Mouse (Mus musculus): ENCODE measurements around the gene Spast.
"Not testable (repeated sequence)": the region's sequence is repeated elsewhere in the genome, so short reads cannot be mapped to it uniquely, and the experiment has no call there.

The Spast gene

GRCm38 (mm10) chr17:74328146-74328545 lies 10.6 kb upstream of the Spast start:
- not testable (repeated sequence) for DNase-seq

DNA sequence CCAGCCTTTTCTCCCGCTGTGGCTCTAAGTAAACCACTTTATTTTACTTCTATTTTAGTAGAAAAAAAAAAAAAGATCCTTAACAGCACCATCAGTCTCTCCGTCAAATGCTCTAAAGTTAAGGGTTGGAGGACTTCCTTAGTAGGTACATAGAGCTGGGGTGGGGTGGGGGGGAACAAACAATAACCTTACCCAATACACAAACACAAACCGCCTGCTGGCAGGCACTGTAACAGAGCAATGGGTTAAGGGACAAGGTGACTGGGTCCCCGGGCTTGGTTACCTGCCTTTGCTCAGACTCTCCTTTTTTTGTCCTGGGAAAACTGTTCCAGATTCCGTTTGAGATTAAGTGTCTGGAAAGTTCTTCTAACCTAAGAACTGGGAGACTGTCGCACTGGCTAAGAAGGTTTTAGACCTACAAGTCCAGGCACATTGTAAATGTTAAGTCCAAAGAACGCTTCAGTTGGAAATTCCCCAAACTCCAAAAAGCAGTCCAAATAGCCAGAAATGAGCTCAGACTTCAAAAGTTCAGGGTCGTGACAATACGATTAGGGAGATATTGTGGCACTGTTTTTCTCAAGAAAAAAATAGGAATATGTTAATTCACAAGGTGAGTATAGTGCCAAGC lies 7.6 kb upstream of the Spast start:
- DNase-seq, result no peak

DNA sequence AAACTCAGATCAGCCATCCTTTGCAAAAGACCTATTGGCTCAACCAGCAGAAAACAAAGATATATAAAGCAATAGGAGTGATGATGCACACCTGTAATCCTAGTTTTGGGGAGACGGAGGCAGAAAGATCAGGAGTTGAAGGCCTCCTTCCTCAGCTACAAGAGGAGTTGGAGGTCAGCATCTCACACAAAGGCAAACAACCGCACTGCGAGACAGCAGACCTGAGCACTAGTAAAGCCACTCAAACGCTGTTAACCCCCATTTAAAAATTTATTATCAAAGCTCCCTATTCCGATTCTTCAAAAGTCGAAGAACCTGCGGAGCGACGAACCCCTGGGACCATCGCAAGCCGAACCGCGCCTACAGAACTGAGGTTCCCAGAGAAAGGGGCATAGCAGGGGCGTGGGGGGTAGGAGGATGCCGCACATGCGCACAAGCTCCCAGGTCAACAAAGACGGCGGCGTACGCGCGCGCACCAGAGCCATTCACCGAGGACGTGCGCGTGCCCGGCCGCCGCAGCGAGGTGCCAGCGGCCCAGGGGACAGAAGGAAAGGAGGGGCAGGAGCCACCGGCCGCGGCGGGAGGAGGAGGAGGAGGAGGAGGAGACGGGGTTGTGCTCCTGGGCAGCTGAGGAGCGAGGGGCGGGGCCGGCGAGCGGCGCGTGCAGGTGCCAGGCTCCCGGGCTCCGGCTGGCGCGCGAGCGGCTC lies 409 bp upstream of the Spast start:
- DNase-seq, result peak; percentile 96

DNA sequence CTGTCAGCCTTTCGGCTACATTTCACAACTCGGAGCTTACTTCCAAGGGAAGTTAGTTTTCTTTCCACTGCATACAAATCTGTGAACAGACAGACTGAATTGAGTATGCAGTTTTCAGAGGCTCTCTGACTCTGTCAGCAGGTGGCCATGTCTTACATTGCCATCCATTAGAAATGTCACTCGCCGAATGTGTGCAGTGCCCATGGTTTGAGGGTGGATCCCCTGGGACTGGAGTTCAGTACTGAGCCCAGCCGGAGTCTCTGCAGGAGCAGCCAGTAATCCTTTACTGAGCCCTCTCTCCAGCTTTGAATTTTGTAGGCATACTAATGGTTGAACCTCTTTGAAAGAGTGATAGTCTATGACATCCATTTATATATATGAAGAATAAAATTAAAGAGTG lies 2.4 kb downstream of the Spast start:
- no peak for DNase-seq

DNA sequence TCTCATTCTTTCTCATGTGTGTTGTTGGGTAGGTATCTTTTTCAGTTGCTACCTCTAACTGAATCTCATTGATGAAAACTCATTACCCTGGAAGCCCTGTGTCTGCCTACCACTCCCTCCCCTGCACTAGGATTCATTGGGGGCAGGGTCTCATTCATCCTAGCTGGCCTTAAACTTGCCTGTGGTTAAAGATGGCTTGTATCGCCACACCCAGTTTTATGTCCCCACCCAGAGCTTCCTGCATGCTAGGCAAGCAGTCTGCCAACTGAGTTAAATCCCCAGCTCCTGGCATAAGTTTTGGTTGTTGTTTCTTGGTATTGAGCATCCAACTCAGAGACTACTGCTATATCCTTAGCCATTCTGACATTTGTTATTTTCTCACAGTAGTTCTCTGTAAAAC lies 24.8 kb downstream of the Spast start:
- DNase-seq, result no peak

DNA sequence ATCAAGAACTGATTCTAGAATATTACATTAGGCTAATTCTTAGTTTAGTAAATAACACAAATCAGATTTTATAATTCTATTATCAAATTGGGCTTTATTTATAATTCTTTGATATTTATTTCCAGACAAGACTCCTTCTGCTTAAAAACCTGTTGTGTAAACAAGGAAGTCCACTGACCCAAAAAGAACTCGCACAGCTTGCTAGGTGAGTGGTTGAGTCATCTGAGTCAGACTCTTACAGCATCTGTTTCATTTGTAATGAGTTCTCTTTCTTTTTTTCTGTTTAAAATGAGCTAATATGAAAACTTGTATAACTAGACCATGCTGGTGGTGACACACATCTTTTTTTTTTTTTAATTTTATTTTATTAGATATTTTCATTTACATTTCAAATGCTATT lies 38.1 kb downstream of the Spast start:
- no peak for DNase-seq

- no peak for DNase-seq
Measured at GRCm38 (mm10) chr17:74386657-74387056, 47.9 kb downstream of the Spast start.

- DNase-seq, result no peak
Measured at GRCm38 (mm10) chr17:74389847-74390246, 51.1 kb downstream of the Spast start.

DNA sequence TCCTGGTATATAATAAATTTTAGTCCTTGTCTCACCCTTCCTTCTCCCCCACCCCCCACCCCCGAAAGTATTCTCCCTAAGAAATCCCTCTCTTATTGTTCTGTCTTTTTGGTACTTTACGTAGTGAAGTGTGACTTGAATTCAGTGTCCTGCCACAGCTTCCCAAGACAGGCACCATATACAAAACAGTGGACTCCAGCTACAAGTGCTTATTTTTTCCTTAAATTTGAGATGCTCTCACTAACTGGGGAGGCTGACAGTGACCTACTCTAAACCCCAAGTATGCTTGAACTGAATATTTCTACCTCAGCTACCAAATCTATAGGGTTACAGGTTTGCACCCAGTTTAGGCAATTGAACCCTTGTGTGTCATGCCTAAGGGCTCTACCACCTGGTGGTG lies 55.6 kb downstream of the Spast start:
- DNase-seq, result no peak

DNA sequence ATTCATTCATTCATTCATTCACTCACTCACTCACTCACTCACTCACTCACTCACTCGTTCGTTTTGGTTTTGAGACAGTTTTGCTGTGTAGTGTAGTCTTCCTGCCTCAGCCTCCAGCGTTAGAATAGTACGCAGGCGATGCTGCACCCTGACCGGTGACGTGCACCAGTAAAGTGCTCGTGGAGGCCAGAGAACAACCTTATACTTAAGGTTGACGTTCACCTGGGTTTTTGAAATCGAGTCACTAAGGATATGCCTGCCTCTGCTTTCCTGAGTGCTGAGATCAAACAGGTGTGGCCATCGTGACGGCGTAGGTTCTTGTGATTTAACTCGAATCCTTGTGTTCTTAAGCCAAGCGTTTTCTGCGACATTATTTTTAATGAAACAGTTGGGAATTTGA lies 56.1 kb downstream of the Spast start:
- peak; percentile 12 for DNase-seq

GRCm38 (mm10) chr17:74395383-74396065 lies 56.7 kb downstream of the Spast start, which contains the start of gene Slc30a6:
Gene Slc30a6 (plus strand): TSS chr17:74395608.
- peak; percentile 98 for DNase-seq

DNA sequence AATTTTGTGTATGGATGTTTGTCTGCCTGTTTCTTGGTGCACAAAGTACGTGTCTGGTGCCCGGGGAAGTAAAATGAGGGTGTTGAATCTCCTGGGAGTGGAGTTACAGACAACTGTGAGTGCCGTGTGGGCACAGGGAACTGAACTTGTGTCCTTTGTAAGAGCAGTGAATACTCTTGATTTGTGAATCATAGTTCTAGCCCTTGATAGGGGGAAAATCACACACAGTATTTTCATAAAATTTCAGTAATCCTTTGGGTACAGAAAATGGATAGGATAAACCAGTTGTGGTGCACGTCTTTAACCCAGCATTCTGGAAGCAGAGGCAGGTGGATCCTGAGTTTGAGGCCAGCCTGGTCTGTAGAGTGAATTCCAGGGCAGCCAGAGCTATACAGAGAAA lies 58.0 kb downstream of the Spast start:
- DNase-seq, result no peak

- DNase-seq, result no peak
Measured at GRCm38 (mm10) chr17:74397173-74397572, 58.4 kb downstream of the Spast start.

- no peak for DNase-seq
Measured at GRCm38 (mm10) chr17:74402486-74403222, 63.9 kb downstream of the Spast start.

DNA sequence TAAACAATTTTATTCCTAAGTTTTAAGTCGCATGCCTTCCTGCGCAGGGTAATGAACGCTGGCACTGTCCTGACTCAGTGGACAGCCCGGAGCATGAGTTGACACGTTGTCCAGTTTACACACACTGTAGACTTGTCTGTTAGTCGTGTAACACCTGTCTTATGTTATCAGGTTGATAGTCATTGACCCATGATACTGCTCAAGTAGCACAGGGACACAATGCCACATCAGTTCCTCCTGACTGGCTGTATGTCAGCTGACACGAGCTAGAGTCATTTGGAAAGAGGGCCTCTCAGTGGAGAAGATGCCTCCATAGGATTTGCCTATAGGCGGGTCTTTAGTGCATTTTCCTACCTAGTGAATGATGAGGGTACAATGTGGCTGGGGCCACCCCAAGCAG lies 67.7 kb downstream of the Spast start:
- DNase-seq, result no peak

GRCm38 (mm10) chr17:74409722-74410121 lies 70.9 kb downstream of the Spast start:
- DNase-seq, result no peak

- DNase-seq, result no peak
Measured at GRCm38 (mm10) chr17:74413324-74413723, 74.5 kb downstream of the Spast start.

DNA sequence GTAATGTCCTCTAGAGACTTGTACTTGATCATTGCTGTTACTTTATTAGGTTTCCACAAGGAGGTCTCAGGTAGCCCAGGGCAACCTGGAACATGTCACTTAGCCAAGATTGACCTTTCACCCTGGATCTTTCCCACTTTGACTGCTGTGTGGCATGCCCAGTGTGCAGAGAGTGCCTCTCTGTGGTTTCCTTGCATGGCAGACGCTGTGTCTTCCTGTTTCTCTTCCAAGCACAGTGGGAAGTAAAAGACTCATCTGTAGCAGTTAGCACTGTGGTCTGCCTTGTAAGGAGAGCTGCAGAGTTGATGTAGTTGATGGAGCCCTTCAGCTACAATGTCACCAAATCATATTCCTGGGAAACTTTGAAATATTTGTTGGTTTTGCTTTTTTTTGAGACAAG lies 75.9 kb downstream of the Spast start:
- DNase-seq, result no peak

DNA sequence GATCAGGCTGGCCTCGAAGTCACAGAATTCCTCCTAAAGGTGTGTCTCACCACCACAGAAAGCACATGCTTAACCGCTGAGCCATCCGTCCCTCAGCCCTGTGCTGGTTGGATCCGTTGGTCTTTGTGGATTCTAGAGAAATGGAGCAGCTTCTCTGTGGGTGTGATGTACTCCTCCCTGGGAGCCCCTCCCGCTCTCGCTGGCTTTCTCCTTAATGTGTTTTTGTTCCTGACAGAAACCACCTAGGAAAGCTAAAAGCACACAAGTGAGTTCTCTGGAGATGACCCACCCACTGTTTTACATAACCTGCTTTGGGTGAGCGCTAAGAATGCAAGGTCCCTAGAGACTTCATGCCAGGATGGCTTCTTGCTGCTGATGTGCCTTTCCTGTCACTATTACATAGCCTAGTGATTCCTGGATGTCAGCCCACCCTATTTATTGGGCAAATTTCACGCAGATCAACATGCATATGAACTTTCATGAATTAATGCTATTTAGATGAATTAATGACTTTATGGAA lies 78.1 kb downstream of the Spast start:
- peak; percentile 23 for DNase-seq

GRCm38 (mm10) chr17:74418171-74418570 lies 79.4 kb downstream of the Spast start:
- DNase-seq, result no peak

DNA sequence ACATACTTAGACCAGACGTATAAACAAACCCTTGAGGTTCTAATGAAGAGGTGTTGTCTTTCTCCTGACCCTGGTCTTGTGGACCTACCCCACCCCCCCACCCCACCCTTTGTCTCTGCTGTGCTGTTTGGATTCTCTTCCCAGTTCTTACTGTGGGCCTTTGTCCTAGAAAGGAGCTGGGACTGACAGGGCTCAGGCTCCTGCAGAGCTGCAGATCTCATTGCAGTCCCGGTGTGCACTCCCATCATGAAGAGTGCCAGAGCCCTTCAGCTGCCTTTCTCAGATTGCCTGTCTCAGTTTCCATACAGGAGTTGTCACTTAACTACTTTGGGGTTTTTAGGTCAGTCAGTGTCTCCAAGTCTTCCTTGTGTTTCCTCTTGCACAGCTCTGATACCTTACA lies 81.9 kb downstream of the Spast start:
- DNase-seq, result no peak

DNA sequence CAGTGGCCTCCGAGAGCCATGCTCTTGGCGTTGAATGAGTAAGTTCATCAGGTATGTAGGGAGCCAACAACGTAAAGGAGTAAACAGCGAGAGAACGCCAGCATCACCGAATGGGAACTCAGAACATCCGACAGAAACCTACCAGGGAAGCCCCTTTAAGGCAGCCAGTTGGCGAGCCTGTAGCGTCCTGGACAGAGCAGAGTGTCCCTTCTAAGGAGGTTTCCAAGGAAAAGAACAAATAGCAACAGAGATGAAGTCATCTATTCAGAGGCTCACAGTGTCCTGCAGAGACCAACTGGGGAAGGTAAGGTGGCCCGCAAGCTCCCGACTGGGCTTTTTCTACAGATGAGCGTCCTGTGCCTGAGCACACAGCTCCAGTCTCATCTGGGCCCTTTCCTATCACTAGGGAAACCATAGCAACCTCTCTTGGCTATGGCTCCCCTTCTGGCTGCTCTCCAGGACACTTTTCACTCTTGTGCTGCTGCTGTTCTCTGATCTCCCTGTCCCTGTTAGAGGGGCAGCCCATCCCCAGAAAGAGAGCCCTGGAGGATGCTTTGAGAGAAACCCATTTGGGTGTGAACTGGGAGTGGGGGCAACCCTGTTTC lies 85.7 kb downstream of the Spast start:
- DNase-seq, result no peak

GRCm38 (mm10) chr17:74430074-74430473 lies 91.3 kb downstream of the Spast start:
- no peak for DNase-seq

All from right cerebral cortex, adult 18-20 months (tissue).